Mouse (Mus musculus) MEL (cell line): ENCODE results near the gene Padi2. TPM values are rescaled to one million over a fixed set of nuclear protein-coding genes. Genes with fewer than 3 reads are reported as not detected.

Source experiments
- DNase-seq: peaks from one replicate; pipeline ENCODE4 v3.0.0; 2011; ENCODE audit warnings: low read depth, low spot score
- H3K27ac ChIP-seq: 2 replicates; pipeline ENCODE4 v1.5.1; 2012; ENCODE audit warnings: low read depth, mild to moderate bottlenecking, control low read depth, low read length, moderate library complexity; ENCODE audit not compliant: control insufficient read depth
- H3K27me3 ChIP-seq, 2 experiments: fragments of 150-350 bp in 1 of 2; sonication (generic) in 1 of 2; 2 replicates each; pipeline ENCODE4 v1.6.1; 2012; ENCODE audit warnings: low read length in 2 of 2, mild to moderate bottlenecking in 2 of 2, improper control_type of control experiment in 1 of 2, moderate library complexity in 1 of 2; ENCODE audit not compliant: insufficient read depth in 2 of 2, control insufficient read depth in 1 of 2
- H3K36me3 ChIP-seq, 2 experiments: 2 replicates each; pipeline ENCODE4 v1.6.1; 2012 to 2014; ENCODE audit warnings: low read length in 2 of 2, improper control_type of control experiment in 1 of 2, inconsistent platforms in 1 of 2, mild to moderate bottlenecking in 1 of 2; ENCODE audit not compliant: insufficient read depth in 2 of 2, control insufficient read depth in 1 of 2
- H3K4me1 ChIP-seq, 2 experiments: fragments of 150-350 bp in 1 of 2; sonication (generic) in 1 of 2; 2 replicates each; pipeline ENCODE4 v1.6.1; 2012; ENCODE audit warnings: low read length in 2 of 2, improper control_type of control experiment in 1 of 2, mild to moderate bottlenecking in 1 of 2; ENCODE audit not compliant: insufficient read depth in 2 of 2, control insufficient read depth in 1 of 2
- H3K4me3 ChIP-seq, 2 experiments: fragments of 150-350 bp in 1 of 2; sonication (generic) in 1 of 2; 2 replicates each; pipeline ENCODE4 v1.5.1; 2012; ENCODE audit warnings: low read depth in 2 of 2, low read length in 2 of 2, mild to moderate bottlenecking in 2 of 2, moderate library complexity in 2 of 2, control low read depth in 1 of 2, improper control_type of control experiment in 1 of 2; ENCODE audit not compliant: control insufficient read depth in 1 of 2, insufficient read depth in 1 of 2
- H3K79me2 ChIP-seq: 2 replicates; pipeline ENCODE4 v1.6.1; 2012; ENCODE audit warnings: mild to moderate bottlenecking, low read length, moderate library complexity; ENCODE audit not compliant: control insufficient read depth, poor library complexity, insufficient read depth
- H3K9ac ChIP-seq: 2 replicates; pipeline ENCODE4 v1.6.1; 2012; ENCODE audit warnings: low read depth, mild to moderate bottlenecking, control low read depth, low read length, moderate library complexity; ENCODE audit not compliant: control insufficient read depth, poor library complexity, severe bottlenecking
- H3K9me3 ChIP-seq: fragments of 150-350 bp; sonication (generic); replicated peaks from 2 replicates; pipeline ENCODE4 v1.6.1; 2012; ENCODE audit warnings: mild to moderate bottlenecking, low read length, improper control_type of control experiment, moderate library complexity; ENCODE audit not compliant: insufficient read depth
- BHLHE40 ChIP-seq: IDR thresholded peaks from 2 replicates; pipeline ENCODE4 v1.6.1; 2012; ENCODE audit warnings: low read depth, mild to moderate bottlenecking, inconsistent platforms, low read length, improper control_type of control experiment, borderline replicate concordance
- CHD1 ChIP-seq: IDR thresholded peaks from 2 replicates; pipeline ENCODE4 v1.6.1; 2012; ENCODE audit warnings: low read depth, mild to moderate bottlenecking, inconsistent platforms, low read length, improper control_type of control experiment
- CHD2 ChIP-seq: IDR thresholded peaks from 2 replicates; pipeline ENCODE4 v1.6.1; 2011; ENCODE audit warnings: low read length, improper control_type of control experiment
- CTCF ChIP-seq, 3 experiments: IDR thresholded peaks in 2 of 3; conservative IDR thresholded peaks in 1 of 3; 2 replicates each; pipeline ENCODE4 v1.5.1; 2011 to 2012; ENCODE audit warnings: low read length in 3 of 3, low read depth in 2 of 3, mild to moderate bottlenecking in 2 of 3, improper control_type of control experiment in 1 of 3, inconsistent platforms in 1 of 3, mixed read lengths in 1 of 3, moderate library complexity in 1 of 3; ENCODE audit not compliant: control insufficient read depth in 1 of 3, insufficient read depth in 1 of 3, poor library complexity in 1 of 3, severe bottlenecking in 1 of 3
- EP300 ChIP-seq, 2 experiments: IDR thresholded peaks; 2 replicates each; pipeline ENCODE4 v1.6.1; 2011; ENCODE audit warnings: improper control_type of control experiment in 2 of 2, low read length in 2 of 2, low read depth in 1 of 2, mild to moderate bottlenecking in 1 of 2
- NRF1 ChIP-seq: IDR thresholded peaks from 2 replicates; pipeline ENCODE4 v1.6.1; 2014; ENCODE audit warnings: low read depth, mild to moderate bottlenecking, inconsistent platforms, low read length, improper control_type of control experiment, moderate library complexity; ENCODE audit not compliant: poor library complexity, insufficient read depth, severe bottlenecking
- POLR2A ChIP-seq, 2 experiments: IDR thresholded peaks; 2 replicates each; pipeline ENCODE4 v1.6.1; 2011 to 2012; ENCODE audit warnings: low read length in 2 of 2, mild to moderate bottlenecking in 2 of 2, control low read depth in 1 of 2, improper control_type of control experiment in 1 of 2, low read depth in 1 of 2, moderate library complexity in 1 of 2; ENCODE audit not compliant: control insufficient read depth in 1 of 2, insufficient read depth in 1 of 2, poor library complexity in 1 of 2
- POLR2AphosphoS5 ChIP-seq: IDR thresholded peaks from 2 replicates; pipeline ENCODE4 v1.6.1; 2012; ENCODE audit warnings: low read depth, borderline replicate concordance, mild to moderate bottlenecking, inconsistent platforms, low read length, moderate library complexity, mixed read lengths
- RCOR1 ChIP-seq: IDR thresholded peaks from 2 replicates; pipeline ENCODE4 v1.6.1; 2012; ENCODE audit warnings: low read depth, mild to moderate bottlenecking, inconsistent platforms, low read length, improper control_type of control experiment
- TAL1 ChIP-seq: IDR thresholded peaks from 2 replicates; pipeline ENCODE4 v1.6.1; 2012; ENCODE audit warnings: mild to moderate bottlenecking, inconsistent platforms, low read length, moderate library complexity, mixed read lengths
- TBP ChIP-seq: IDR thresholded peaks from 2 replicates; pipeline ENCODE4 v1.8.0; 2011; ENCODE audit warnings: low read depth, low read length, improper control_type of control experiment
- TCF12 ChIP-seq: IDR thresholded peaks from 2 replicates; pipeline ENCODE4 v1.6.1; 2014; ENCODE audit warnings: low read depth, mild to moderate bottlenecking, inconsistent platforms, low read length, improper control_type of control experiment, moderate library complexity
- UBTF ChIP-seq: IDR thresholded peaks from 2 replicates; pipeline ENCODE4 v1.6.1; 2012; ENCODE audit warnings: low read depth, mild to moderate bottlenecking, inconsistent platforms, low read length, improper control_type of control experiment, moderate library complexity, borderline replicate concordance; ENCODE audit not compliant: insufficient read depth
- USF2 ChIP-seq, 2 experiments: IDR thresholded peaks; 2 replicates each; pipeline ENCODE4 v1.6.1; 2011 to 2012; ENCODE audit warnings: improper control_type of control experiment in 2 of 2, low read length in 2 of 2, borderline replicate concordance in 1 of 2, inconsistent platforms in 1 of 2, low read depth in 1 of 2, mild to moderate bottlenecking in 1 of 2; ENCODE audit not compliant: insufficient read depth in 1 of 2
- ZMIZ1 ChIP-seq: IDR thresholded peaks from 2 replicates; pipeline ENCODE4 v1.6.1; 2012; ENCODE audit warnings: low read depth, mild to moderate bottlenecking, inconsistent platforms, low read length, improper control_type of control experiment, moderate library complexity
- ZNF384 ChIP-seq: IDR thresholded peaks from 2 replicates; pipeline ENCODE4 v1.6.1; 2012; ENCODE audit warnings: low read depth, mild to moderate bottlenecking, inconsistent platforms, low read length, improper control_type of control experiment
- polyA plus RNA-seq, 2 experiments: library from polyadenylated mRNA; stranded (reverse) in 1 of 2; unstranded in 1 of 2; fragments of >175 nt in 1 of 2; fragments of >200 nt in 1 of 2; gene quantifications; 2 replicates each; pipeline versions ENCODE4 v1.2.1 to v1.2.4; 2012; ENCODE audit warnings: low replicate concordance in 2 of 2, low read depth in 1 of 2; ENCODE audit not compliant: insufficient read length in 2 of 2, insufficient read depth in 1 of 2, missing spikeins in 1 of 2
- total RNA-seq: library from RNA; depleted of rRNA; stranded (reverse); fragments of 300-350 nt; gene quantifications from 2 replicates; pipeline ENCODE4 v1.2.3, GENCODE M21; 2012

Gene Padi2
- total and polyA plus RNA-seq, 3 experiments: 0.07 to 0.27 TPM; not detected in 1

DNA sequence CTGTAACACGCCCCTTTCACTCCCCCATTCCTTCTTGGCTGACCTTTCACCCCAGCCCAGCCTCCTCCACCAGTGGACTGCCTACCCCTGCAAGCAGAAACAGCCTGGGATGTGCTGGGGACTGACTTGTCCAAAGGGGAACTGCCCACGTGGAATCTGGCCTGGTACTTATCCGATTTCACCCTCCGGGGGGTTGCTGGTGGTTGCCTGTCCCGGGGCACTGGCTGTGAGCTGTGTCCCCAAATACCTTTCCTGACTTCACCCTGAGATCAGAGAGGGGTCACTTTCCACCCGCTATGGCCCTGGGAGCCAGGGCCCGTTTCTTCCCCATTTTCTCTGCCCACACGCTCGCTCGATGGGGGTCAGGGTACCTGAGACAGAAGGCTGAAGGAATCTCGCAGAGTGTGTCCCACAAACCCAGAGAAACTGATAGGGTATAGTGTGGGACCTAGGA, 710 bp downstream of the Padi2 start:
- H3K79me2 ChIP-seq: no peaks in the 10 kb centered on the region
- TF ChIP-seq RCOR1: no peak
- TF ChIP-seq, all 39 proteins: peak for 0
- no peaks in the 10 kb centered on the region for H3K9me3 ChIP-seq
- no peak overlapping the region for H3K9ac ChIP-seq
- DNase-seq: no peak
- H3K36me3 ChIP-seq: no peaks in the 10 kb centered on the region
- H3K4me1 ChIP-seq: peaks cover 7 to 12% of the 10 kb centered on the region in 2 experiments
- peaks cover 0 to 2% of the 10 kb centered on the region in 2 experiments; a peak in 1 of 4 replicates for H3K27me3 ChIP-seq
- H3K4me3 ChIP-seq: no peak overlapping the region
- no peak overlapping the region for H3K27ac ChIP-seq

GRCm38 (mm10) chr4:140907306-140908024, 1.3 kb downstream of the Padi2 start:
- Histone ChIP-seq H3K27me3 (peaks cover 0 to 2% of the 10 kb centered on the region in 2 experiments; a peak in 2 of 4 replicates), H3K9me3 (no peaks in the 10 kb centered on the region), H3K79me2 (no peaks in the 10 kb centered on the region), H3K4me3 (no peak overlapping the region), H3K36me3 (no peaks in the 10 kb centered on the region)
- DNase-seq: no peak
- no peak for TF ChIP-seq BHLHE40
- TF ChIP-seq UBTF: no peak
- TF ChIP-seq POLR2A (IDR thresholded peaks at IDR 0.05; ENCODE audit: control insufficient read depth in 1 of 2, insufficient read depth in 1 of 2, low read depth in 1 of 2, low read length in 2 of 2, poor library complexity in 1 of 2): no peak
- no peak for TF ChIP-seq ZNF384
- TF ChIP-seq NRF1: no peak
- TF ChIP-seq CHD2: no peak
- TF ChIP-seq TBP: no peak
- TF ChIP-seq USF2 (IDR thresholded peaks at IDR 0.05; ENCODE audit: borderline replicate concordance in 1 of 2, insufficient read depth in 1 of 2, low read depth in 1 of 2, low read length in 2 of 2): no peak
- TF ChIP-seq TAL1: no peak
- no peak for TF ChIP-seq ZMIZ1
- TF ChIP-seq CTCF (IDR thresholded peaks at IDR 0.05 in 2 of 3, conservative IDR thresholded peaks at IDR 0.05 in 1 of 3; ENCODE audit: control insufficient read depth in 1 of 3, insufficient read depth in 1 of 3, low read depth in 2 of 3, low read length in 3 of 3, poor library complexity in 1 of 3, severe bottlenecking in 1 of 3): no peak
- TF ChIP-seq, all 39 proteins: peak for 0
- no peak overlapping the region for H3K9ac ChIP-seq
- peaks cover 7 to 12% of the 10 kb centered on the region in 2 experiments for H3K4me1 ChIP-seq
- no peak overlapping the region for H3K27ac ChIP-seq

DNA sequence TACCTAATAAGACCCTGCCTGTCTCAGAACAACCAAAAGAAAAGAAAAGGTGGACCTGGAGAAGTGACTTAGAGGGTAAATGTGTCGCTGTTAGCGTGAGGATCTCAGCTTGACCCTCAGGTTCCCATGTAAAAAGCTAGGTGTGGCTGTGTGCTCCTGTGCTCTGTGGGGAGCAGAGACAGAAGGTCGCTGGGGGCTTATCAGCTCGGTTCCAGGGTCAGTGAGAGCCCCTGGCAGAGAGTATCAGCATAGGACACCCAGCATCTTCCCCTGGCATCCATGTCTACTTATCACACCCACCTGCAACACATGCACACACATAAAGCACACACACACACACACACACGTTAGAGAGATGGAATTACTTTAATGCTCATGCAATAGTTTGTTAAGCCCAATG, 2.5 kb downstream of the Padi2 start:
- Histone ChIP-seq H3K36me3 (no peaks in the 10 kb centered on the region), H3K9me3 (no peaks in the 10 kb centered on the region), H3K27me3 (no peaks in the 10 kb centered on the region; a peak in 2 of 4 replicates), H3K4me3 (no peak overlapping the region), H3K9ac (no peak overlapping the region), H3K4me1 (peaks cover 7 to 12% of the 10 kb centered on the region in 2 experiments), H3K27ac (no peak overlapping the region), H3K79me2 (no peaks in the 10 kb centered on the region)
- no peak for DNase-seq
- TF ChIP-seq TCF12 (no peak), POLR2AphosphoS5 (no peak), CHD1 (no peak), EP300 (IDR thresholded peaks at IDR 0.05; ENCODE audit: low read depth in 1 of 2, low read length in 2 of 2) (no peak)
